Mouse (Mus musculus): ENCODE measurements around the gene Slc51a. TPM values are rescaled to one million over a fixed set of nuclear protein-coding genes. Genes with fewer than 3 reads are reported as not detected.

Slc51a gene
- polyA plus RNA-seq (2017; shearing (Covaris generic)), result not detected

GRCm38 (mm10) chr16:32487234-32488111, at the start of gene Slc51a:
Gene Slc51a, minus strand, starts transcription at chr16:32487879.

GRCm38 (mm10) chr16:32495965-32496364, 8.3 kb upstream of the Slc51a start, which contains the start of gene Zdhhc19:
Gene Zdhhc19, plus strand, starts transcription at chr16:32496265.

GRCm38 (mm10) chr16:32430474-32431046, 57.1 kb downstream of the Slc51a start, which contains the start of gene Pcyt1a:
Gene Pcyt1a, plus strand, starts transcription at chr16:32430921.

Other genes with a start within 250 kb of the Slc51a start
- 10 to 100 TPM; 14.9 to 19.6 TPM for gene Fbxo45, start 240.7 kb downstream of the Slc51a start, polyA plus RNA-seq (2017; shearing (Covaris generic))
- gene Wdr53, start 240.7 kb downstream of the Slc51a start, polyA plus RNA-seq (2017; shearing (Covaris generic)), result 10 to 100 TPM; 22.1 to 22.4 TPM
- under 1 TPM; 0.18 to 0.27 TPM for gene Smco1, start 216.4 kb downstream of the Slc51a start, polyA plus RNA-seq (2017; shearing (Covaris generic))
- 10 to 100 TPM; 16.5 to 20.2 TPM for gene Rnf168, start 210.4 kb downstream of the Slc51a start, polyA plus RNA-seq (2017; shearing (Covaris generic))
- 10 to 100 TPM; 20.9 to 21.8 TPM for gene Ubxn7, start 155.6 kb downstream of the Slc51a start, polyA plus RNA-seq (2017; shearing (Covaris generic))
- gene Tm4sf19, start 87.4 kb downstream of the Slc51a start, polyA plus RNA-seq (2017; shearing (Covaris generic)), result not detected
- 1 to 10 TPM; 2.8 to 6.4 TPM for gene Tctex1d2, start 68.2 kb downstream of the Slc51a start, polyA plus RNA-seq (2017; shearing (Covaris generic))
- gene Pcyt1a, start 57.0 kb downstream of the Slc51a start, polyA plus RNA-seq (2017; shearing (Covaris generic)), result 10 to 100 TPM; 13.0 to 14.8 TPM
- gene Zdhhc19, start 8.4 kb upstream of the Slc51a start, polyA plus RNA-seq (2017; shearing (Covaris generic)), result under 1 TPM; 0.40 to 0.95 TPM
- 10 to 100 TPM; 20.1 to 20.4 TPM for gene Tfrc, start 121.0 kb upstream of the Slc51a start, polyA plus RNA-seq (2017; shearing (Covaris generic))
- gene Tnk2, start 156.0 kb upstream of the Slc51a start, polyA plus RNA-seq (2017; shearing (Covaris generic)), result 10 to 100 TPM; 21.6 to 26.5 TPM
- 1 to 10 TPM in 1 of 2 experiments, under 1 TPM in 1; 0.23 to 1.3 TPM for gene Muc4, start 248.0 kb upstream of the Slc51a start, polyA plus RNA-seq (2017; shearing (Covaris generic))

All from inflammation-experienced regulatory T-cells (primary cell).